Mouse (Mus musculus): ENCODE measurements around the gene Evc.

Evc gene

DNA sequence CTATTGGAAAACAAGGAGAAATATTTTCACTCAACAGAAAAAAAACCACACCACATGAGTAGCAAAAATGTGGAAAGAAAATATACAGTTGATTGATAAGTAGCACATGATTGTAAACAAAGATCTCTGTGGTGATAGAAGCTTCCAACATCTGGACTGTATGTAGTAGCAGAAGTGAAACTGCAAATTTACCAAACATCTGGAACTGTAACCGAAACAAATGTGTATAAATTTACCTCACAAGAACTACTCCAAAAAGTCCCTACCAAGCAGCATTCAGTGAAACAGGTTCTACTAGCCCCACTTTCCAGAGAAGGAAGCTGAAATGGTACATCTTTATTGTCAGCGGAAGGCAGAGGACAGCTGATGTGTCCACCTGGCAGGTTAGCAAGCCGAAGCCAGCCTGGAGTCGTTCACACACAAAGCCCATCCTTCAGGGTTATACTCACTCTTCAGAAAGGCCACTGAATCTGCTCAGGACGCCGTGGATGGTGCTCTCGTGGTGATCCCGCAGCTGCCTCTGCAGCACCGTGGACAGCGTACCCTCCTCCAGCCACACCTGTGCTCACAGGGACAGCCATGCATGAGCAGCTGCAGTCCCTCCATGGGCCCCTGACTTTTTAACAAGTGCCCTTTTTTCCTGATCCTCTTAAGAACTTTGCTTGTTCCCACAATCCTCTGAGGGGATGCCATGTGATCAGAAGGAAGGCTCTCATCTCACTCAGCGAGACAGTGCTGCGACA, 23.5 kb downstream of the Evc start:
- DNase-seq (ENCODE audit: inconsistent age in 2 of 2, low spot score in 1 of 2) = no peak

- DNase-seq (ENCODE audit: inconsistent age in 2 of 2, low spot score in 1 of 2) = no peak
Observed at GRCm38 (mm10) chr5:37310026-37310425, 26.7 kb downstream of the Evc start.

GRCm38 (mm10) chr5:37298370-37298769, 38.3 kb downstream of the Evc start:
- DNase-seq (ENCODE audit: inconsistent age in 2 of 2, low spot score in 1 of 2) = peak; percentile 21 to 70

GRCm38 (mm10) chr5:37296717-37297116, 40.0 kb downstream of the Evc start:
- no peak for DNase-seq (ENCODE audit: inconsistent age in 2 of 2, low spot score in 1 of 2)

- DNase-seq (ENCODE audit: inconsistent age in 2 of 2, low spot score in 1 of 2) = peak in 1 of 2 experiments; percentile 35
Observed at GRCm38 (mm10) chr5:37290983-37291382, 45.7 kb downstream of the Evc start.

GRCm38 (mm10) chr5:37289236-37289635, 47.5 kb downstream of the Evc start:
- DNase-seq (ENCODE audit: inconsistent age in 2 of 2, low spot score in 1 of 2) = peak in 1 of 2 experiments; percentile 71

- peak; percentile 44 to 77 for DNase-seq (ENCODE audit: inconsistent age in 2 of 2, low spot score in 1 of 2)
Observed at GRCm38 (mm10) chr5:37288374-37288773, 48.3 kb downstream of the Evc start.

GRCm38 (mm10) chr5:37281021-37281420, 55.7 kb downstream of the Evc start:
- DNase-seq (ENCODE audit: inconsistent age in 2 of 2, low spot score in 1 of 2) = no peak

DNA sequence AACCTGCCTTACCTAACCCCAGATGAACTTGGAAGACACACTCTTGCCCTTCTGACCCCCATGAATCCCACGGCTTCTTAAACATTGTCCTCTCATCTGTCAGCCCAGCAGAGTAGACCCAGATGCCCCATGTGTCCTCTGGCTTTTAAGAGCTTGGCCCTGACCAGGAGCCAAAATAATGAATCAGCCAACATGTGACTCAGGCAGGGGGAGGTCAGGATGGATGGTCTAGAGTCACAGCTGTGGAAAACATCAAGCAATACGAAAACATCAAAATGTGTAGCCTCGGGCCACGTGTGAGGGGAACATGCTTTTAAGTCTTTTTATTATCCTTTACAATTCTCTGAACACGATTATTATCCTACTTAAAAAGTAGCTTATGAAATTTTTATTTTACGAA, 72.9 kb downstream of the Evc start:
- DNase-seq (ENCODE audit: inconsistent age in 2 of 2, low spot score in 1 of 2) = peak; percentile 79 to 92

GRCm38 (mm10) chr5:37261734-37262133, 75.0 kb downstream of the Evc start:
- DNase-seq (ENCODE audit: inconsistent age in 2 of 2, low spot score in 1 of 2) = no peak

GRCm38 (mm10) chr5:37257243-37257642, 79.5 kb downstream of the Evc start:
- peak; percentile 14 to 55 for DNase-seq (ENCODE audit: inconsistent age in 2 of 2, low spot score in 1 of 2)

DNA sequence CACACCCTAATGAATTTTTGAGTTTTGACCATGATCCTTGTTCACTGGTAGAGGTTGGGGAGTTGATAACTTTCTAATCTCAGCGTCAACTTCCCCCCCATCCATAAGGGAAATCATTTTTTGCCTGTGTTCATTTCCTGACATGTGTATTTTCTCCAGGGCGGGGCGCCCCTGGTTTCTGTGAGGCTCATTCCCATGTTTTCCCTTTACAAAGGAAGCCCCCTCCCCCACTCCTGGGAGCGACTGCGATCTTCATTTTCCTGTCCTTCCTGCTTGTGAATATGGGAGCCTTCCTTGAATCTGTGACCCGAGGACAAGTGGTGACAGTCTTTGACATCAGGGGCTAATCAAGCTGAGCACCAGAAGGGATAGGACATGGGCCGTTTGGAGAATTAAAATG, 79.9 kb downstream of the Evc start:
- no peak for DNase-seq (ENCODE audit: inconsistent age in 2 of 2, low spot score in 1 of 2)

DNA sequence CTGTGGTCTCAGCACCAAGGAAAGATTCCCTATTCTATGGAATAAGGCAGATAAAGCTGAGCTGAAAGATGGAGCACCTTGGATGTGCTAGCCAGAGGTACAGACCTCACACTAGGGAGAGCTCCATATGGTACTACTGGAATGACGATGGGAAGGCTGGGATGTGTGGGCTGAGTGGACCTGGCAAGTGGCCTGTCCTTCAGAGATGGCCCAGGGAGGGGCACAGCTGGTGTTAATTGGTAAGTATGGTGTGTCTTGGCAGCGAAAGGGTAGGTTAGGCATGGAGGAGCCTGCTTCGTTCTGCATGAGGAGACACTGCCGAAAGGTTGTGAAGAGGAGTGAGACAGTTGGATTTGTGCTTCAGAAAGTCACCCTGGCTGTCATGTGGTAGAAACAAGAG, 82.2 kb downstream of the Evc start:
- DNase-seq (ENCODE audit: inconsistent age in 2 of 2, low spot score in 1 of 2) = no peak

- DNase-seq (ENCODE audit: inconsistent age in 2 of 2, low spot score in 1 of 2) = no peak
Observed at GRCm38 (mm10) chr5:37252101-37252804, 84.4 kb downstream of the Evc start.

- no peak for DNase-seq (ENCODE audit: inconsistent age in 2 of 2, low spot score in 1 of 2)
Observed at GRCm38 (mm10) chr5:37251596-37251995, 85.1 kb downstream of the Evc start.

- DNase-seq (ENCODE audit: inconsistent age in 2 of 2, low spot score in 1 of 2) = no peak
Observed at GRCm38 (mm10) chr5:37248870-37249269, 87.8 kb downstream of the Evc start.

DNA sequence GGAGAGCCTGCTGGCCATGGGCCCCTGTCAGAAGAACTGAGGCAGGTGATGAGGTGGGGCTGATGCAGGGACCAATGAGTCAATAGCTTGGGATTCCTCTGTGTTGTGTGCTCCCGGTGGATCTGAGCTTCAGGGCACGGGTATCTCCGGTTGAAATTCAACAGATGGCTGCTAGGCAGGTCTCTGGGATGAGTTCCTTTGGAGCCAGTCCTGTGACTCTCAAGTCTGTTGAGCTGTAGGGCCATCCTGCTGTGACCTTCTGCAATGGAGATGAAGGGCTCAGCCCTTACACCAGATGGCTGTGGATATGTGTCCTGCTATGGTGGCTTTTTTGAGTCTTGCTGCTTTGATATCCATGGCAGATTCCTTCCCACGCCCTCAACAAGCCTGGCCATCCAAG, 89.2 kb downstream of the Evc start:
- DNase-seq (ENCODE audit: inconsistent age in 2 of 2, low spot score in 1 of 2) = no peak

- peak; percentile 9 to 34 for DNase-seq (ENCODE audit: inconsistent age in 2 of 2, low spot score in 1 of 2)
Observed at GRCm38 (mm10) chr5:37246138-37246910, 90.4 kb downstream of the Evc start.

- DNase-seq (ENCODE audit: inconsistent age in 2 of 2, low spot score in 1 of 2) = peak; percentile 42 to 64
Observed at GRCm38 (mm10) chr5:37245651-37246050, 91.0 kb downstream of the Evc start.

DNA sequence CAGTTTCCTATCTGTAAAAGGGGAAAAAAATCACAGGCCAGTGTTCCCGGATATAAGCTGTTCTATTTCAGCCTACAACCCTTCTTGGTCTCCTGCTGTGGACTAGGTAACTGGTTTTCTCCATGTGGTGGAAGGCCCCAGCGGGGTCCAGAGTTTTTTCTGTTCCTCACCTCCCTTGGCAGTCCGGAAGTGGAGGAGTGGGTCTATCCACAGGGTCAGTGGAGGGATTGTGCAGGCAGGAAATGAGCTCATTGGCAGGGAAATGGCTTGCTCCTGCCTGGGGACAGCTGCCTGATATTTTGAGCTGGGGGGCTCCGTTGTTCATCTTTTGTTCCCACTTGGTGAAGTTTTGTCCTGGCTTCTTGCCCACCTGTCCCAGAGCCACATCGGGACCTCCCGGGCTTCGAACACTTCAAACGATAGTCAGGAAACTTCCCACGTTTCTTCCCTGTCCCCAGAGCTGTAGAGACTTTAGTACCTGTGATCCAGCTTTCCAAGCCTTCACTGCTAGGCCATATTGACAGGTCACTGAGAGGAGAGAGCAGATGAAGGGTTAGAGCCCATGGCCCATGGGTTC, 91.9 kb downstream of the Evc start:
- no peak for DNase-seq (ENCODE audit: inconsistent age in 2 of 2, low spot score in 1 of 2)

GRCm38 (mm10) chr5:37244161-37244560, 92.5 kb downstream of the Evc start:
- peak; percentile 20 to 38 for DNase-seq (ENCODE audit: inconsistent age in 2 of 2, low spot score in 1 of 2)

Data from adrenal gland, adult (tissue).